Mouse (Mus musculus): ENCODE data around the gene Hmcn1. TPM values are rescaled to one million over a fixed set of nuclear protein-coding genes. Genes with fewer than 3 reads are reported as not detected.

Hmcn1 gene
- polyA plus RNA-seq, 2 experiments: 35.3 to 80.4 TPM

- H3K4me3 ChIP-seq (replicated peaks; ENCODE audit: low read length): no peak overlapping the region
- no peak overlapping the region for H3K4me2 ChIP-seq (replicated peaks; ENCODE audit: low read depth, low read length, severe bottlenecking)
- H3K27me3 ChIP-seq (ENCODE audit: control insufficient read depth, insufficient read depth, low read length): no peaks in the 10 kb centered on the region
- no peaks in the 10 kb centered on the region for H3K9me3 ChIP-seq (ENCODE audit: control insufficient read depth, low read length)
- ATAC-seq (ENCODE audit: low FRiP score, low read depth) (no peak), DNase-seq (ENCODE audit: low spot score) (no peak)
- no peak overlapping the region for H3K9ac ChIP-seq (ENCODE audit: low read depth, low read length, severe bottlenecking)
- H3K36me3 ChIP-seq (ENCODE audit: control insufficient read depth, insufficient read depth, low read length): peaks cover 16% of the 10 kb centered on the region
- WGBS: 91% methylated on average over 8 of the region's 8 CpGs
- no peak for TF ChIP-seq POLR2A (IDR thresholded peaks at IDR 0.05; ENCODE audit: borderline replicate concordance, extremely low read depth, insufficient read depth, insufficient read length)
- no peak overlapping the region for H3K27ac ChIP-seq (replicated peaks; ENCODE audit: low read depth, low read length)
- H3K4me1 ChIP-seq (ENCODE audit: control insufficient read depth, insufficient read depth, low read length): peaks cover 14% of the 10 kb centered on the region; the same call in 1 of the 2 replicates
Measured at GRCm38 (mm10) chr1:150573407-150573806, 419.8 kb downstream of the Hmcn1 start.

- H3K9me3 ChIP-seq (ENCODE audit: control insufficient read depth, low read length): no peaks in the 10 kb centered on the region
- ATAC-seq (ENCODE audit: low FRiP score, low read depth): peak; percentile 60; the same call in 1 of the 2 replicates
- H3K27me3 ChIP-seq (ENCODE audit: control insufficient read depth, insufficient read depth, low read length): no peaks in the 10 kb centered on the region
- H3K4me1 ChIP-seq (ENCODE audit: control insufficient read depth, insufficient read depth, low read length): peaks cover 14% of the 10 kb centered on the region; the same call in 1 of the 2 replicates
- peak; percentile 71 for DNase-seq (ENCODE audit: low spot score)
- TF ChIP-seq POLR2A (IDR thresholded peaks at IDR 0.05; ENCODE audit: borderline replicate concordance, extremely low read depth, insufficient read depth, insufficient read length): no peak
- no peak overlapping the region for H3K9ac ChIP-seq (ENCODE audit: low read depth, low read length, severe bottlenecking)
- H3K27ac ChIP-seq (replicated peaks; ENCODE audit: low read depth, low read length): no peak overlapping the region
- H3K4me2 ChIP-seq (replicated peaks; ENCODE audit: low read depth, low read length, severe bottlenecking): no peak overlapping the region
- WGBS: 24% methylated on average over 4 of the region's 4 CpGs
- peaks cover 11% of the 10 kb centered on the region; the same call in 1 of the 2 replicates for H3K36me3 ChIP-seq (ENCODE audit: control insufficient read depth, insufficient read depth, low read length)
- no peak overlapping the region for H3K4me3 ChIP-seq (replicated peaks; ENCODE audit: low read length)
Measured at GRCm38 (mm10) chr1:150570562-150571156, 422.6 kb downstream of the Hmcn1 start.

- no peak overlapping the region for H3K4me3 ChIP-seq (replicated peaks; ENCODE audit: low read length)
- no peak overlapping the region for H3K27ac ChIP-seq (replicated peaks; ENCODE audit: low read depth, low read length)
- no peak overlapping the region for H3K4me2 ChIP-seq (replicated peaks; ENCODE audit: low read depth, low read length, severe bottlenecking)
- 76% methylated on average over 5 of the region's 5 CpGs for WGBS
- TF ChIP-seq POLR2A (IDR thresholded peaks at IDR 0.05; ENCODE audit: borderline replicate concordance, extremely low read depth, insufficient read depth, insufficient read length): no peak
- H3K9me3 ChIP-seq (ENCODE audit: control insufficient read depth, low read length): no peaks in the 10 kb centered on the region
- no peaks in the 10 kb centered on the region for H3K27me3 ChIP-seq (ENCODE audit: control insufficient read depth, insufficient read depth, low read length)
- ATAC-seq (ENCODE audit: low FRiP score, low read depth): no peak
- peaks cover 12% of the 10 kb centered on the region for H3K36me3 ChIP-seq (ENCODE audit: control insufficient read depth, insufficient read depth, low read length)
- no peak for DNase-seq (ENCODE audit: low spot score)
- no peak overlapping the region for H3K9ac ChIP-seq (ENCODE audit: low read depth, low read length, severe bottlenecking)
- peaks cover 14% of the 10 kb centered on the region; the same call in 1 of the 2 replicates for H3K4me1 ChIP-seq (ENCODE audit: control insufficient read depth, insufficient read depth, low read length)
Measured at GRCm38 (mm10) chr1:150569820-150570543, 423.3 kb downstream of the Hmcn1 start.

- Histone ChIP-seq H3K4me3 (replicated peaks; ENCODE audit: low read length) (no peak overlapping the region), H3K27me3 (ENCODE audit: control insufficient read depth, insufficient read depth, low read length) (no peaks in the 10 kb centered on the region), H3K9ac (ENCODE audit: low read depth, low read length, severe bottlenecking) (no peak overlapping the region), H3K4me2 (replicated peaks; ENCODE audit: low read depth, low read length, severe bottlenecking) (no peak overlapping the region), H3K9me3 (ENCODE audit: control insufficient read depth, low read length) (no peaks in the 10 kb centered on the region), H3K4me1 (ENCODE audit: control insufficient read depth, insufficient read depth, low read length) (0 out of 2 replicates have a peak, but pooled peaks cover 9% of the 10 kb centered on the region), H3K27ac (replicated peaks; ENCODE audit: low read depth, low read length) (no peak overlapping the region; the same call in 1 of the 2 replicates), H3K36me3 (ENCODE audit: control insufficient read depth, insufficient read depth, low read length) (peaks cover 20% of the 10 kb centered on the region)
- ATAC-seq (ENCODE audit: low FRiP score, low read depth) (no peak), DNase-seq (ENCODE audit: low spot score) (no peak)
- no peak for TF ChIP-seq POLR2A (IDR thresholded peaks at IDR 0.05; ENCODE audit: borderline replicate concordance, extremely low read depth, insufficient read depth, insufficient read length)
- 69% methylated on average over 4 of the region's 4 CpGs for WGBS
Measured at GRCm38 (mm10) chr1:150566287-150566686, 426.9 kb downstream of the Hmcn1 start.

GRCm38 (mm10) chr1:150556621-150557020 is 436.6 kb downstream of the Hmcn1 start:
- Histone ChIP-seq H3K36me3 (ENCODE audit: control insufficient read depth, insufficient read depth, low read length) (0 out of 2 replicates have a peak, but pooled peaks cover 1% of the 10 kb centered on the region), H3K4me3 (replicated peaks; ENCODE audit: low read length) (no peak overlapping the region), H3K9me3 (ENCODE audit: control insufficient read depth, low read length) (no peaks in the 10 kb centered on the region), H3K27me3 (ENCODE audit: control insufficient read depth, insufficient read depth, low read length) (no peaks in the 10 kb centered on the region), H3K27ac (replicated peaks; ENCODE audit: low read depth, low read length) (no peak overlapping the region), H3K4me1 (ENCODE audit: control insufficient read depth, insufficient read depth, low read length) (no peaks in the 10 kb centered on the region), H3K4me2 (replicated peaks; ENCODE audit: low read depth, low read length, severe bottlenecking) (no peak overlapping the region), H3K9ac (ENCODE audit: low read depth, low read length, severe bottlenecking) (no peak overlapping the region)
- DNase-seq (ENCODE audit: low spot score): no peak
- WGBS: 75% methylated on average over 3 of the region's 3 CpGs
- ATAC-seq (ENCODE audit: low FRiP score, low read depth): no peak
- no peak for TF ChIP-seq POLR2A (IDR thresholded peaks at IDR 0.05; ENCODE audit: borderline replicate concordance, extremely low read depth, insufficient read depth, insufficient read length)
